Mouse (Mus musculus) lung, postnatal 25 days (tissue): ENCODE measurements at regions not wholly inside any gene's neighbourhood (a gene's known extent, or its start where the extent isn't known, plus 50 kb on each side); places are given as distances from the start of the nearest gene placed in this dataset.

Experiments used
- DNase-seq: peaks from one replicate; pipeline ENCODE4 v3.0.0; 2022; ENCODE audit warnings: low spot score

DNA sequence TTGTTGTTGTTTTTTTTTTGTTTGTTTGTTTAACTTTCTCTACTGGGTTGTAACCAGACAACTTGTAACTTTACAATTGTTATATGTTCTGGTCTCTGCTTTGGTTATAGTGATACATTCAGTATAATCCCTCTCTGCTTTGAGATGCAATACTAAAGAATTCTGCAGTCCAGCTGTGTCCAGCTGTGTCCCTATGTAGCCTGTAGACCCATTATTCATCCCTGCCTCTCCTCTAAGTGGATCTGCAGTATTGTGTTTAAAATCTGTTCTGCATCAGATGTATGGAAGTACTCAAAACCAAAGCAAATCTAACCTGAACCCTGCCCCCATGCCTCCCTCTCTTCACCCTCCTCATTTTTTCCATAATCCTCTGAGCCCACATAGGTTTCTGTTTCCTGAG is 279.6 kb downstream of the Rps29 start:
- no peak for DNase-seq

DNA sequence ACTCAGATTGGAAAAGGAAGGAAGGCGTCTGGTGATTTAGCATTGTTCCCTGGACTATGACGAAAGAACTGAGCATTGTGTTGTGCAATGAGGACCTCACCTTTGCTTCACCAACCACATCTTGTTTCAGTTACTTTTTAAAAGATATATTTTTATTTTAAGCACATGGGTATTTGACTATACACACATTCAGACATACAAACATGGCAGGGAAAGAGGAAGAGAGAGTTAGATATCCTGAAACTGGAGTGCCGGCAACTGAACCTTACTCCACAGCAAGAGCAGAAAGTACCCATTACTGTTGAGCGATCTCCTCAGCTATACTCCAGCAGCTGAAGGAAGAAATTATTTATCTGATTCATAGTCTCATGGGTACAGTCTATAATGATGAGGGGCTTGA is 287.7 kb downstream of the Rps29 start:
- no peak for DNase-seq

DNA sequence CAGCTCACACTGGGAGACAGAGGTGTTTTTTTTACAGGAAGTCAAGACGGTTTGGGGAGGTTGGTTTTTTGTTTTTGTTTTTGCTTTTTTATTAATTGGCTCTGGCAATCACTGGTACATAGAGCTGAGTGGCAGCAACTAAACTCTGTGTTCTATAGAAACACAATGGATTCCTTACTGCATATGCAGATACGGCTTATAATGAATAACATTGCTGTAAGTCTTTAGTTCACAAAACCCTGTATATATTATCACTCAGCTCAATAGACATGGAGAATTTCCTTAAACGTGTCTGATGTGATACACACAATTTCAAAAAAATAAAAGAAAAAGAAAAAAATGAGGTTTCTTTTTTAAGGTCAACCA is 296.0 kb downstream of the Rps29 start:
- no peak for DNase-seq

DNA sequence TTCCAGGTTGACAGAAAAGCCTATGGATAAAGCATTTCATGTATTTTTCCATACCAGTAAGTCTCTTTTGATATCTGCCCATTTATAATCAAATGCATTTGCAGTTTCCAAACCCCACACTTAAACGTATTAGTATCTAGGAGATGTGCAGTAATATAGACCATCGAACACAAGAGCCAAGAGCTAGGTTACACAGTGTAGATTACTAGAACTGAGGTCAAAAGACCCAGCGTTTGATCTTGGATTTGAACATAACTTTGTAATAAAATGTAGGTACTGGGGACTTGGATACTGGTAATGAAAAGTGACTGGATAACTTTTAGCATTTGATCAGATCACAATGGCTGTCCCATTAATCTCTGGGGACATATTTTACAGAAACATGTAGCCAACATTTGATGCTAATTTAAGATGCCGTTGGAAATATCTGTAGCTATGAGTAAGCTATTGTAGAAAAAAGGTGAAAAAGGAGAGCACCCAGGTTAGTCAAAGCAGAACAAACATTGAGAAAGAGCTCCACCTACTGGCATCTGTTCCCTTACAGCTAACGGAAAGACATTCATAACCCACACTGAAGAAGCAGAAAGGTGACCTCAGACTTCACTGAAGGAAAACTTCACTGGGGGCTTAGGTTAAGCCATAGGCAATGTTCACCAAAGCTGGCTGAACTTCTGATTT is 296.5 kb downstream of the Rps29 start:
- DNase-seq, result peak; percentile 16

DNA sequence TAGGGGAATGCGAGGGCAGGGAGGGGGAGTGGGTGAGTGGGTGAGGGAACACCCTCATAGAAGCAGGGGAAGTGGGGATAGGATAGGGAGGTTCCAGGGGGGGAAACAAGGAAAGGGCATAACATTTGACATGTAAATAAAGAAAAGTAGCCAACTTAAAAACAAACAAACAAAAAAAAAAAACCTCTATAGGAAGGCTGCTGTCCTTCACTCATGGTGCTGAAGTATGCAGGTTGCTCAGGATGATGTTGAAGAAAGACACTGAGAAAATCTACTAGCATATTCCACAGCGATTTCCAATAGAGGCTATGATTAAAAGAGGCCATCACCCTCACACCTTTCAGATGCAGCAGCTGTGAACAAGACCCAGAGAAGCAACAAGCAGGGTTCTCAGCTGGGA is 298.7 kb downstream of the Rps29 start:
- no peak for DNase-seq

DNA sequence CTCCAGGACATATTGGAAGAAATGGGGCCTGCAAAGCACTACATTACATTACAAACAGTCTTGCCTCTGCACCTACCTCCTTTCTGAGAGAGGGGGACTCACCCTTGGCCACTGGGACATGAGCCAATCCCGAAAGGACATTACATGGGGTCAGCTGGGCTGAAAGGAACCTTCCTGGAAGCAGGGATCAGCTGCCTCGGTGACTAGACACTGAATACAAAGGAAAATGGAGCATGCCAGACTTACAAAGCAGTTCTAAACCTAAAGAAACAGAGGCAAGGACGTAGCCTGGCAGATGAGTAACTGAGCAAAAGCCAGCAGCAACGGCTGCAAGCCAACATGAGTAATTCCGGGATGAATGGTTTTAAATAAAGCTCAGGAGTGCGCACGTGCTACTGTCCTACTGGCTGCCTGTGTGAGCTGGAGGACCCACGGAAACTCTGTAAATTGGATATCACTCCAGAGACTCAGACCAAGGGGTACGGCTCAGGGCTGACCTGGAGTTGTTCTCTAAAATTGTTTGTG is 309.3 kb downstream of the Rps29 start:
- no peak for DNase-seq

DNA sequence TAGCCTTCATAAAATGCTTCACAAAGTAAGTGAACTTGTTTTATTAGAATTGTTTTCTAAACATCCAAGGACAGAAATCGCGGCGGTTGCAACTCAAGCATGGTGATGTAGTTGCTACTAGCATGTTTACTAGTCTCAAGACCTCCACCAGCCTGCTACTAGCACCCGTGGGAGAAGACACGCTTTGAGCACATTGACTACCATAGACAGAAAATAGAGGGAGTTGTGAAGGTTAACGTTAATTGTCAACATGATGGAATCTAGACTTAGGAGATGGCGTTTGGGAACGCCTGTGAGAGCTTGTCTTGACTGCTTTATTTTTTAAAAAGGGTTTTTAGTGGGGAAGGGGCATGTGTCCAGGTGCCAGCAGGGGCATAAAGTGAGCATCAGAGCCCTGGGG is 318.2 kb downstream of the Rps29 start:
- DNase-seq, result no peak

DNA sequence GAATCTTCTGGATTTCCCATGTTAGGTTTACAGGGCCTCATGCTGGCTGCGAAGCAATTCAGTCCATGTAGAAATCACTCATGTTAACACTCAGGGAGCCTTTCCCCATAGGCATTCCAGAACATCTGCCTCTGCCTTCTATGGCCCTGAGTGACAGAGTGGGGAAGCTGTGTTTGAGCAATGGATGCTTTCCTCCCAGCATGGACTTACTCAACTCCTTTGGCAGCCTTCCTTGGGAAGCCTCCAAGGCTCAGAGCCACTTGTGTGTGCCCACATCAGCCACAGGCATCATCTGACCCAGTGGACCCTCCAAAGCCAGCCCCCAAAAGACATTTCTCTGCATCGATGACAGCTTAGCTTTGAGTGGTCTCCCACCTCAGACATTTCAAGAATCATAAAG is 318.8 kb downstream of the Rps29 start:
- no peak for DNase-seq

DNA sequence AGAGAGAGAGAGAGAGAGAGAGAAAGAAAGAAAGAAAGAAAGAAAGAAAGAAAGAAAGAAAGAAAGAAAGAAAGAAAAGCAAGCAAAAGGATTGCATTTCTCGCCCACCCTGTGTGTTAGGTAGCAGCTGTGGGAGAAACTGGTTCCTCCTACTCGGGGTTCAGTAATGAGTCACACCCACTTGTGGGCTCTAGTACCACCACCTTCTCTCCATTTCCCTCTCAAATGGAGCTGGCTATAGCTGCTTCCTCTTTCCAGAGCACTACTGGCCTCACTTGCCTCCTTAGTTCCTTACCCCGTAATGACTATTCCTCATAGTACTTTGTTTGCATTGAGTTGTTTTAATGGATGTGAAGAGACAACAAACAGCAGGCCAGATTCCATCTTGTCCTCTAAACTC is 323.0 kb downstream of the Rps29 start:
- DNase-seq, result no peak

DNA sequence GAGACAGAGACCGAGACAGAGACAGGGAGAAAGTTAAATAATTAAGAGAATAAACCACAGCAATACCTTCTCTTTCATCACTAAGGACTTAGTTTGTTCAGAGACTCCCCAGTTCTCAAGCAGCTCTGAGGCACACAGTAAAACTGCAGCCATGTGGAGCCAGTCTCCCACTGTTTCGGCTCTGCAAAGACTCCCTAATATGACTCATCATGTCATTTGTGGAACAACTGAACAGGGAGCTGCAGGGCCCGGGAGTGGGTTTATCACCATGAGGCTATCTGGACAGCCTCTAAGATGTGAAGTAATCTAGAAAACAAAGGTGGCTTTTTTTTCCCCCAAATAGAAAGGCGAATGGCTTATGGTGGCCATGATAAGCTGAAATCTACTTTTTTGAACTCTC is 325.1 kb downstream of the Rps29 start:
- DNase-seq, result no peak

DNA sequence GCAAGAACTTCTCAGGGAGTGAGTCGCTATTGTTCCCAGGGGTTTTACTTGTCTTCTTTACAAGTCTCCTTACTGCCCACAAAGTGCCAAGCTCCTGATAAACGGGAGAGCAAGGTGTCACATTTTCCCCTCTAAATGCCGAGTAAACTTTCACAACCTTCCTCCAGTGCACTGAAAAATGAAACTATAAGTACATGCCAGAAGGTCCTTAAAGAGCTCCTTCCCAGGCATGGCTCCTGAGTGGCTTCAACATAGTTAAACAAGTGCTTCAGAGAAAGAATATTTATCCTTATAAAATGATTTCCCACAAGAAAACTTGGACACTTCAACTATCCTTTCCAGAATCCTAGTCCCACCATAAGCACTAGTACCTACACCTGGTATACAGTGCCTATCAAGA is 329.6 kb downstream of the Rps29 start:
- peak; percentile 0 for DNase-seq

DNA sequence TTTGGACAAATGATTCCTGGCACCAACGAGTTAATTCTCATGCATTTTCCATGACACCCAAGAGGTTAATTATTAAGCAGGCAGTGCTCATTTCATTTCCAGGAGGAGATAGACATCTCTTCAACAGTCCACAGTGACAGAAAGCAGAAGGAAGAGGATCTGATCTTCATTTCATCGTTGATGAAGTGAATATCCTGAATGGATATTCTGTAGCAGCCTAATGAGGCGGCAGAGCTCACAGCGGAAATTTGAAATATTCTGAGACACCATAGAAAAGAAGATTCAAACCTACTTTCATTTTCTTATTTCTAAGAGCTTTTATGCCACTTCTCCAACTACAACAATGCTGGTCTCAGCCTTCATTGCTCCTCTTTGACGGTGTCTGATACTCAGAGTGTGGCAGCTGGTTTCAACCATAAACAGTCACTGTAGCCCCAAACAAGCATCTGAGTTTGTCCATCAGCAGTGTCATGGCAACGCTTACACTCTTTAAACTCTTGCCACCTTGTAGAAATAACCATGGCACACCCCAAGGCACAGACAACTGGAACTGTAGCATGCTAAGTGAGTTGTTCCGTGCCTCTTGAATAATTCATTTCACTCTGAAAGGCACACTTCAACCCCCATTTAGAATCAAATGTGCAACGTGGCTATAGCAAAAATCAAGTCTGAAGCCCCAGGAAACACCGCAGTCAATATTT is 331.3 kb downstream of the Rps29 start:
- DNase-seq, result no peak

DNA sequence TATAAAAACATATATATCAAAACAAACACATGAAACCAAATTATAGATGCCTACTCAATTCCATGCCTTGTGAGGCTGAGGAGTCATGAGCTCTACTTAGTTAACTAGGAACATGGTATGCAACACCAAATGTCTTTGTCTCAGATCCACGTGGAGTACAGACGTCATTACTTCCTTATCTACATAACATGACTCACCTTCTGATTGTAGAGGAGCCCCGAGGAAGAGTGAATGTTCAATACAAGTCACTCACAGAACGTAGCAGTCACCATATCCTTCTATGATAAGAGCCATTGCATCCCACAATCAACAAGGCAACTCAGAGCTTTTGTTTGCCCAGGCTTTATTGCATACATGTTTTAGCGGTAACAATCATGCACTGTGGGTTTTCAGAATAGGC is 364.6 kb downstream of the Rps29 start:
- DNase-seq, result no peak

DNA sequence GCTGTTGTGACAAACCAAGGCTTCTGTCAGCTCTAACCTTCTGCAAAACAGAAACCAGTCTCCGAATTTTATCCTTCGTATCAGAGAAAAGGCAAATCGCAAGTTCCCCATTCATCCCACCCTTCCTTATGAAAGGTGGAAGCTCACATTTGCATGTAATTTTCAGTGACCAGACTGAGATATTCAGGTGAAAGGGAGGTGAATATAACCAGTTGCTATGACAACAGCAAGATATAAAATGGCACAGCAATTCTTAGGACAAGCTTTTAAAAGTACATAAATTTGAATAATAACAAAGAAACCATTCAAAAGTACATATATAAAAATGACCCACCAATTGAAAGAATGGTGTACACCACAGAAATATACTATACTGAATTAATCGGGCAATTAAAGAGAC is 375.4 kb downstream of the Rps29 start:
- no peak for DNase-seq

DNA sequence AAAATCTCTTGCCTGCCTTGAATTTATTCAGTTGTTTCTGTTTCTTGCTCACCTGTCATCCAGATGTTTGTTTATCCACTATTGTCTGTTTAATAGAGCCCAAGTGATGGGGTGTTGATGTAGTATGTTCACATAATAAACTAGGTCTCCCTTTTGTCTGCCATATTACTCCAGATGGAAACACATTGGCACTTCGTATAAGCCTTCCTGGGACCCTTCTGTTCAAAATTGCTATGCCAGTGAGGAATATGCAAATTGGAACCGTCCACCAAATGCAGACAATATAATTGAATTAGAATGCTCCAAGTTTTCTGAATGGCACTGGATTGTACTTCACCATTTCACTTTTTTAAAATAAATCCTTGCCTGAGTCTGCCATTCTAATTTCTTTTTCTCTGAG is 383.5 kb downstream of the Rps29 start:
- DNase-seq, result no peak

DNA sequence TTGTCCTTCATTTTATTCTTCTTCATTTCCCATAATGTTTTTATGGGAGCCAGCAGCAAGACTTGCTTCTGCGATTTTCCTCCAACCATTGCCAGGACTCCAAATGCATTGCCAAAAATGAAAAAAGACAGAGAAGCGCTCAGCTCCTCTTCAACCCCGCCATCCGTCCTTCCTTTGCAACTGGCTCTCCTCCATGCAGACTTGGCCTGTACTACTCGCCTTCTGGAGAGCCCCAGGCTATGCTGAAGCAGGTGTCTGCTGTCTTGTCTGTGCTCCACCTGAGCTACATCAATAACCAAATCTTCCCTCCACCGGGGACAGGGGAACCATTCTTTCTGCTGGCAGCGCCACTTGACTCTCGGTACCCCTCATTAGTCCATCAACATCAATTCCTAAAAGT is 384.2 kb downstream of the Rps29 start:
- no peak for DNase-seq

DNA sequence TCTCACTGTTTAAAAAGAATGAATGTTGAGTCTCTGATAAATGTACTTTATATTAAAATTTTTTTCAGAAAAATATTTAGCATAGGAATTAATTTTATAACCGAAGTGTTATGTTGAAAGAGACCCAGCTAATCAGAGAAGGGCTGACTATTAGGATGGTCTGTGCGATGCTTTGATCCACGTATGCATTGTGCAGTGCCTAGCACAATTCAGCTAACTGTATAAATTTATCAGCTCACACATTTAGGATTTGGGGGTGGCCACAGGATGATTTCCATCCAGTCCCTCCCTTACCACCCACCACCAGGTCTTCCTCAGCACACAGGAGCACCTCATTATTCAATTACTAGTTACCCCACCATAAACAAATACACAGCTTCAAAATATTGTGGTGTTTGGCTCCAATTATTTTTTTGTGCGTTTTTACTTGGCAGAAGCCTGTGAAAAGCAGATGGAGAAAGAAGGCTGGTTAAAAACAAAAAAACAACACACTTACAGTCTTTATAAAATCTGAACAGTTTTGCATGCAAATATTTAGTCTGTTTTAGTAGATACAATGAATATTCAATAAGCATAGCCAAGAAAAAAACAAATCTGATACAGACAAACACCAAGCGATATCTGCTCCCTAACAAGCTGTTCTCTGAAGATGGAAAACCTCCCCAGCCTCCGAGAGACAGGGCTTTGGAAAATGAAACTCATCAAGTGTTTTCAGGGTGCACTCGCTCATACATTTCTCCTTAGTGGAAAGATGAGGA is 400.5 kb downstream of the Rps29 start:
- DNase-seq, result no peak

DNA sequence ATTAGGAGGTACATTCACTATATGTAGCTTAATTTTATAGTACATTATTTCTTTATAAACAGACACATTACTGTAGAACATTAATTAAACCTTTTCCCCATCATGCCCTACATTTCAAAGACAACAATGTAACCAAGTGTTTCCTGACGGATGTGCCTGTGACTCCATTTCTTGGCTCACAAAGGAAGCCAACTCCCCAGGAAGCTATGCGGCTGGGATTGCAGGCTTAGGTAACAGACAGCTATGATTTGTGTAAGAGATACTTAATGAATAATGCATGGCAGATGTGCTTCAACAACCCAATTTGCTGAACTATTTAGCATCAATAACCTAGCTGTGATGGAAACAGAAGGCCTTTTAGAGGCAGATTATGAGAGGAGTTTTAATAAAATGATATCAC is 430.1 kb downstream of the Rps29 start:
- no peak for DNase-seq

DNA sequence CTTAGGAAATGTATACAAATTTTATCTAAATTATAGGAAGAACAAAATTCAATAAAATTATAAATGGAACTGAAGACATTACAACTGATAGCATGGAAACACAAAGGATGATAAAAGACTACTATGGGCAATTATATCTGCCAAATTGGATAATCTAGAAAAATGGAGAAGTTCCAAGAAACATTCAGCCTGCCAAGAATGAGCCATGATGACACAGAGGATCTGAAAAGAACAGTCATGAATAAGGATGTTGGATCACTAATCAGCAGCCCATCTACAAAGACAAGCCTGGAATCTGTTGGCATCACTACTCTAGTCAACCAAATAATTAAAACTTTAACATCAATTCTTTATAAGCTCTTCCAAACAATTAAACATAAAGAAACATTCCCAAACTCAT is 440.0 kb downstream of the Rps29 start:
- DNase-seq, result no peak

DNA sequence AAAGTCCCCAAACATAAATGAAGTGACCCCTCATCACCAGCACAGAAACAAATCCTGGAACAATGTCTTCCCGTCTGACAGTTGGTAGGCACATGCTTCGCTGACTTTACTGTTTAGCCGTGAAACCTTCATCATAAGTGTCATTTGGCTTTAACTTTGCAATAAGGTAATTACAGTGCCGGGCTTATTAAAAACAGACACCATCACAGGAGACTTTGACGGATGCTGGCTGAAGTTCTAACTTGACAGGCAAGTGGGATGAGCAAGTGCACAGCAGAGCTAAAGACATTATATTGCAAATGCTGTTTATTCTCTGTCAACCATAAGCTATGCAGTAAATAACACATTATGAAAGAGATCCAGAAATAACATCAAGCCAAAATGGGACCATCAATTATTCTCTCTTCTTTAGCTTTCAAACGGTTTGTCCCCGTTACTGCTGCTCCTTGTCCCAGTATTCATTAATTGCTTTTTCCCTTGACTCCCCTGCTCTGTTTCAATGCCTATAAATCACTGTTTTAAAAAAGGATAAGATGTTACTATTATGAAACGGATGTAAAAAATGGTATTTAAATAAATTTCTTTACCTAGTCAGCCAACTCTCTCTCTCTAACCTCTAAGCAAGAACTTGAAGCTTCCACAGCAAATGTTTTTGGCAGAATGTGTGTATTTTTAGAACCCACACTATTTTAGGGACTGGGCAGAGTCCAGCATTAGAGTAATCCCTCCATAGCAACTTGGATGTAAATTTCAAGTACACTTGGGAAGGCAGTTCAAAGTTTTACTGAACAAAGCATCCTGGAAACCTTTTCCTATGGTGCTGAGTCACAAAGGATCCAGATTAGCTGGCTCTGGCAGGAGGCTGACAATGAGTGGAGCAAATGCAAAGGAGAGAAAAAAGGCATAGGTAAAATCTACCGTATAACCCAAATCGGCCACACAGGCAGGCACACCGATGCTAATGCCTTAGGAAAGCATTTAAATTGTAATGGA is 464.4 kb downstream of the Rps29 start:
- no peak for DNase-seq

DNA sequence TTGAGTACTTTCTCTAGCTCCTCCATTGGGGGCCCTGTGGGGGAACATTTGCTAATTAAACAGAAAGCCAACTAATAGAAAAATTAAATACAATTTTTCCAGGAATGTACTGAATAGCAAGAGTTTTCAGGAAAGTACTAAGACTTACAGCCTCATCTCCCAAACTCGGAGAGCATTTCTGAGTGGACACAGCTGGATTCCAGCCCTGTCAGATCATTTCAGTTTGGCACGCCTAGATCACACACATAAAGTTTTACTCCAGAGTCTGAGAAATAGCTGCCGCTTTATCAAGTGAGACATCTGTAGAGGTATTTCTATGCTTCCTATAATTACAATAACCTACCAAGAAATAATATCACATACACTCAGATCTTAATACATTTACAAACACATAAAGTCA is 470.7 kb downstream of the Rps29 start:
- no peak for DNase-seq

DNA sequence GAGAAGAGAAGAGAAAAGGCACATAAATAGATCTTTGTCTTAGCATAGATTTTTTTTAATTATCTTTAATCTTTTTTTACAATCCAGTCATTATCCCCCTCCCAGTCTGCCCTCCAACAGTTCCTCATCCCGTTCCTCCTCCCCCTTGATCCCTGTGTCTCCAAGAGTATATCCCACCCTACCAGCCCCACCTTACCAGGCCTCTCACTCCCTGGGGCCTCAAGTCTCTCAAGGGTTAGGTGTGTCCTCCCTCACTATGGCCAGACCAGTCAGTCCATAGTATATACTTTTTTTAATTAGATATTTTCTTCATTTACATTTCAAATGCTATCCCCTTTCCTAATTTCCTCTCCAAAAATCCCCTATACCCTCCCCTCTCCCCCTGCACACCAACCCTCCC is 475.1 kb downstream of the Rps29 start:
- no peak for DNase-seq
